Mouse (Mus musculus) retina, embryonic 14.5 days (tissue): ENCODE data around the gene Olfr109.

ENCODE experiments used
- DNase-seq: peaks from one replicate; pipeline ENCODE4 v3.0.0-alpha.2; 2015; ENCODE audit warnings: low spot score

The Olfr109 gene

GRCm38 (mm10) chr17:37458616-37459015, at the start of gene Olfr109:
Gene Olfr109, plus strand, starts transcription at chr17:37458916.
- DNase-seq = no peak

- DNase-seq = no peak
These were observed 45.3 kb upstream of the Olfr109 start for GRCm38 (mm10) chr17:37413380-37413779.

GRCm38 (mm10) chr17:37445180-37445579, 13.5 kb upstream of the Olfr109 start, which contains the start of gene Olfr108:
Gene Olfr108, plus strand, starts transcription at chr17:37445480.
- DNase-seq = no peak

GRCm38 (mm10) chr17:37483452-37483851, 24.7 kb downstream of the Olfr109 start, which contains the start of gene H2-M2:
Gene H2-M2, minus strand, starts transcription at chr17:37483552.
- DNase-seq = no peak

- DNase-seq = no peak
These were observed 33.3 kb downstream of the Olfr109 start, which contains the start of gene Olfr110 for GRCm38 (mm10) chr17:37491930-37492518. Gene Olfr110, plus strand, starts transcription at chr17:37492468.

- DNase-seq = no peak
These were observed 49.0 kb downstream of the Olfr109 start, which contains the start of gene Olfr111 for GRCm38 (mm10) chr17:37507730-37508129. Gene Olfr111, plus strand, starts transcription at chr17:37508030.
